Mouse (Mus musculus) limb, embryonic 13.5 days (tissue): Measurements from ENCODE around the gene Dlg1. TPM values are rescaled to one million over a fixed set of nuclear protein-coding genes. Genes with fewer than 3 reads are reported as not detected.
A peak's percentile ranks its signal among the peaks of the same experiment; 100 is the strongest.
"Not testable (repeated sequence)": the region's sequence is repeated elsewhere in the genome, so short reads cannot be mapped to it uniquely, and the experiment has no call there.

Experiments used
- ATAC-seq: fragments of 200-750 bp; cut with Nextera tagmentation; 2 replicates; pipeline ENCODE4 v1.8.0; 2017; ENCODE audit warnings: low read depth, moderate number of reproducible peaks, moderate TSS enrichment; ENCODE audit not compliant: low FRiP score
- H3K27ac ChIP-seq: fragments of 300-500 bp; sonication (generic); 2 replicates; pipeline ENCODE4 v1.5.1; 2015; ENCODE audit warnings: inconsistent platforms, mild to moderate bottlenecking, moderate library complexity
- H3K27me3 ChIP-seq: fragments of 300-500 bp; sonication (generic); 2 replicates; pipeline ENCODE4 v1.6.1; 2015; ENCODE audit warnings: mild to moderate bottlenecking, inconsistent platforms
- H3K36me3 ChIP-seq: fragments of 300-500 bp; sonication (generic); 2 replicates; pipeline ENCODE4 v1.6.1; 2015; ENCODE audit warnings: inconsistent platforms, mild to moderate bottlenecking, moderate library complexity
- H3K4me1 ChIP-seq: fragments of 300-500 bp; sonication (generic); 2 replicates; pipeline ENCODE4 v1.6.1; 2015; ENCODE audit warnings: inconsistent platforms
- H3K4me2 ChIP-seq: fragments of 300-500 bp; sonication (generic); replicated peaks from 2 replicates; pipeline ENCODE4 v1.6.1; 2015; ENCODE audit warnings: inconsistent platforms, mild to moderate bottlenecking, moderate library complexity
- H3K4me3 ChIP-seq: fragments of 300-500 bp; sonication (generic); 2 replicates; pipeline ENCODE4 v1.5.1; 2015; ENCODE audit warnings: moderate library complexity, mild to moderate bottlenecking, inconsistent platforms
- H3K9ac ChIP-seq: fragments of 300-500 bp; sonication (generic); 2 replicates; pipeline ENCODE4 v1.6.1; 2015; ENCODE audit warnings: mild to moderate bottlenecking, inconsistent platforms
- H3K9me3 ChIP-seq: fragments of 300-500 bp; sonication (generic); 2 replicates; pipeline ENCODE4 v1.6.1; 2016; ENCODE audit warnings: inconsistent platforms
- WGBS: fragments of 180-500 bp; shearing (Covaris S2); methylation state at CpG from one replicate; pipeline ENCODE4 v1.1.7; 2015; 5-methylcytosine and 5-hydroxymethylcytosine counted together
- polyA plus RNA-seq: library from polyadenylated mRNA; unstranded; fragments of >200 nt; fragmentation: Nextera tagmentation; extraction: Ambion mirVana; gene quantifications from 2 replicates; pipeline ENCODE4 v1.2.1, GENCODE M21; 2015

The Dlg1 gene
- polyA plus RNA-seq, 1 experiment from 2014 or later: 35.6 TPM

DNA sequence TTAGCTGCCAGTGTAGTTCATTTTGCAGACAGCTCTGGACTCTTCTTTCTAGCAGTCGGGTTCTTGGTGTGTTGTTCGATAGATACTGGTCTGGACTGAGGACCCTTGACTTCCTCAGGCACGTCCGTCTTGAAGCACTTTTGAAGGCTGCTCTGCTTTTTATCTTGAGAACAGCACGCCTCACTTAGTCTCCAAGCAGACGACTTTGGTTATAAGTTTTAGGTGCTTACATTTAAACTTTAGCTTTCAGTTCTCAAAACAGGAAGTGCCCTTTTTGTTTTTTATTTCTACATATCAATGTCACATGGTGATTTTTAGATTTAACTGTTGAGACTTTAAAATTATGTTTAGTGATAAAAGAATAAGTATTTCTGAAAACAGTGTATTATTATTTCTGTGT is 33.1 kb downstream of the Dlg1 start:
- Histone ChIP-seq H3K4me3 (no peak overlapping the region), H3K9ac (no peak overlapping the region), H3K9me3 (no peaks in the 10 kb centered on the region), H3K36me3 (peaks cover 2% of the 10 kb centered on the region; the same call in 1 of the 2 replicates), H3K4me2 (no peak overlapping the region), H3K27me3 (no peaks in the 10 kb centered on the region), H3K27ac (no peak overlapping the region), H3K4me1 (peaks cover 18% of the 10 kb centered on the region)
- WGBS: 51% methylated on average over 6 of the region's 6 CpGs
- ATAC-seq: no peak

DNA sequence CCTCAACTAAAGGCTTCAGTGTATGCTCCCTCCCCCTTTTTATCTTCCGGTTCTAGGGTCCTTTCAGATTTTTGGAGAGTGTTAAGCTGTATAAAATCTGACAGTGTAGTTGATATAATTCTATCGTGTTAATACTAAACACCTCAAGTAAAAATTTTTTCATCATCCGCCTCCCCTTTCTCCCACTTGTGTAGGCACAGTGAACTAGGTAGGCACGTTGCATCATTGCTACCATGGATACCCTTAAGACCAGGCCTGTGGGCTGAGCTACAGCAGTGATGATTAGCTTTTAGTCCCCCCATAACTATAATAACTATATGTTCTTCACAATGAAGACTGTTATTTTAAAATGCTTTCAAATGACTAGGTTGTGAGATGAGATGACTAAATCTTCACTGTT is 34.1 kb downstream of the Dlg1 start:
- Histone ChIP-seq H3K27ac (no peak overlapping the region), H3K36me3 (peaks cover 2% of the 10 kb centered on the region; the same call in 1 of the 2 replicates), H3K9ac (no peak overlapping the region), H3K27me3 (no peaks in the 10 kb centered on the region), H3K4me2 (no peak overlapping the region), H3K4me1 (peaks cover 18% of the 10 kb centered on the region), H3K4me3 (no peak overlapping the region), H3K9me3 (no peaks in the 10 kb centered on the region)
- WGBS: 80% methylated on average over 4 of the region's 4 CpGs
- ATAC-seq: no peak

DNA sequence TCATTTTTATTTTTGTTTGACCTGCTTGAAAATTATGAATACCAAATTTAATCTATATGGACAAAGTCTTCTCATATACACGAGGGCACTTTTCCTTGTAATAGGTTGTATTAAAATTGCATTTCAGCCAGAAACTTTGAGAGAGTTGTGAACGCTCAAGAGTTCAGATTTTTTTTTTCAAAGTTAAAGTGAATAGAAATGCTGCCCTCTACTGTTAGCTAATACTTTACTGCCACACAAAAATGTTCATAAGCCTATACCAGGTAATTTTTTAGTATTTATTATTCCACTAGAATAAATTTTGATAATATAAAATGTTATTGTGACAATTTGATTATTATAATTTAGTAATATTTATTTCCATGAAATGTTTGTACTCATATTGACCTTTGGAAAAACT is 42.0 kb downstream of the Dlg1 start:
- Histone ChIP-seq H3K36me3 (no peaks in the 10 kb centered on the region), H3K4me2 (no peak overlapping the region), H3K4me1 (peaks cover 3% of the 10 kb centered on the region; the same call in 1 of the 2 replicates), H3K27ac (no peak overlapping the region), H3K9ac (no peak overlapping the region), H3K4me3 (no peak overlapping the region), H3K9me3 (no peaks in the 10 kb centered on the region), H3K27me3 (no peaks in the 10 kb centered on the region)
- no peak for ATAC-seq
- 17% methylated on average over 2 of the region's 2 CpGs for WGBS

DNA sequence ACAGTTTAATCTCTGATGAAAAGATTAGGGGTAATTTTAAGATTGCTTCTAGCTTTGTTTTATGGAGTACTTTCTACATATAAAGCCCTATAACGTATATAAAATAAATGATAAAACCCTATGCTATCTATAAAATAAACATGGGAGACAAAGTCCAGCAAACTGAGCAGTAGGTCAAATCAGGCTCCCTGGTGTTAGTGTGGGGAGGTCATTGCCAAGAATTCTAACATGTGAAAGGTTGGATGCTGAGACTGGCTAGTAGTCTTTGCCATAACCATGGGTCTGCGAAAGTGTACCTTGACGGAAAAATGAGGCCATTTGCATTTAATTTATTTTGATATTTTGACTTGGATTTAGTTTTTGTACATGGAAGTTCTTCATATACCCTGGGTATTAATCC is 42.7 kb downstream of the Dlg1 start:
- no peak overlapping the region for H3K4me3 ChIP-seq
- WGBS: 85% methylated on average over 3 of the region's 3 CpGs
- no peak overlapping the region for H3K9ac ChIP-seq
- no peaks in the 10 kb centered on the region for H3K9me3 ChIP-seq
- H3K4me1 ChIP-seq: peaks cover 3% of the 10 kb centered on the region; the same call in 1 of the 2 replicates
- no peaks in the 10 kb centered on the region for H3K27me3 ChIP-seq
- ATAC-seq: no peak
- H3K27ac ChIP-seq: no peak overlapping the region
- H3K4me2 ChIP-seq: no peak overlapping the region
- H3K36me3 ChIP-seq: no peaks in the 10 kb centered on the region

DNA sequence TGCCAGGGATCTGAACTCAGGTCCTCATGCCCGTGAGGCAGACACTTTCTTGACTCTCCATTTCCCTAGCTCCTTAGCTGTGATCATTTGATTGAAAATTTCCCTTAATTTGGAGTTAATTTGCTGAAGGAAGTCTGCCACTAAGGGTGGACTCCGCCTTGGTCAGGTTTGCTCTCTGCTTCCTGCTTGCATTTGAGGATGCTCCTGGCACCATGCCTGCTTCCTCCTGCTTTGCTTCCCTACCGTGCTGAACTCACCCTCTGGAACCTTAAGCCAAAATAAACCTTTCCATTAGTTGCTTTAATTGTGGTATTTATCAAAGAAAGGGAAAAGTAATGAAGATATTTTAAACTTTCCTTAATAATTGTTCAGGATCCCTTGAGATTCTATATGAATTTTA is 44.1 kb downstream of the Dlg1 start:
- Histone ChIP-seq H3K4me3 (no peak overlapping the region), H3K4me1 (peaks cover 3% of the 10 kb centered on the region; the same call in 1 of the 2 replicates), H3K9ac (no peak overlapping the region), H3K27ac (no peak overlapping the region), H3K27me3 (no peaks in the 10 kb centered on the region), H3K4me2 (no peak overlapping the region), H3K36me3 (no peaks in the 10 kb centered on the region), H3K9me3 (no peaks in the 10 kb centered on the region)
- WGBS: 79% methylated on average over 3 of the region's 3 CpGs
- ATAC-seq: no peak

DNA sequence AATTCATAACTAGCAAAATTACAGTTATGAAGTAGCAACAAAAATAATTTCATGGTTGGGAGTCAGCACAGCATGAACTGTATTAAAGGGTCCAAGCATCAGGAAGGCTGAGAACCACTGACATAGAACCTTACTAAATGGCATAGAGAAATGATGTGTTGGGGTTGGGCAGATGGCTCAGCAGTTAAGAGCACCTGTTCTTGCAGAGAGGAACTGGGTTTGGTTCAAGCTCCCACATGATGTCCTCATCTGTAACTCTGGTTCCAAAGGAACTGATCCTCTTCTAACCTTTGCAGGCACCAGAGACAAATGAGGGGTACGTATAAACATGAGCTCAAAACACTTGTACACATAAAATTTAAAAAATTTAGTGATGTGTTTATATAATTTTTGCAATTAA is 59.7 kb downstream of the Dlg1 start:
- Histone ChIP-seq H3K9me3 (peaks cover 5% of the 10 kb centered on the region; the same call in 1 of the 2 replicates), H3K27me3 (no peaks in the 10 kb centered on the region)

DNA sequence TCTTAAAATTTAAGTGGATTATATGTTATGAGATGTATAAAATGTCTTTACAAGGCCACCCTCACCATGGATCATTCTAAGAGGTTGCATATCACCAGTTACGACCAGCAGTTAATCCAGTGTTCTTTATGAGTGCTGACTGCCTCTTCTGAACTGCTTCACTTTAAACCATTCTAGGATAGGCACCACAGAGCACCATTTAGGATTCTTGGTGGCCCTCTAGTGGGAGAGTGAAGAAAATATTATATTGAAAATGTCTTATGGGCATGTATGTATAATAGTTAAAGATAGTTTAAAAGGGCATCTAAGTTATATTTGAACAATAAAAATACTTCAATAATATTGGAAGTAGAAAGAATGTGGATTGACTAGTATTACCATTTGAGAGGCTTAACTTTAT is 60.9 kb downstream of the Dlg1 start:
- H3K27me3 ChIP-seq: no peaks in the 10 kb centered on the region
- H3K9me3 ChIP-seq: no peaks in the 10 kb centered on the region
- H3K27ac ChIP-seq: no peak overlapping the region
- WGBS: 5% methylated on average over 1 of the region's 1 CpGs
- no peaks in the 10 kb centered on the region for H3K4me1 ChIP-seq
- H3K9ac ChIP-seq: no peak overlapping the region
- no peak overlapping the region for H3K4me2 ChIP-seq
- ATAC-seq: peak; percentile 54
- no peaks in the 10 kb centered on the region; the same call in 1 of the 2 replicates for H3K36me3 ChIP-seq
- no peak overlapping the region for H3K4me3 ChIP-seq

More for the DNA sequence above, 59.7 kb downstream of the Dlg1 start:
- no peak overlapping the region for H3K27ac ChIP-seq
- H3K4me2 ChIP-seq: no peak overlapping the region
- H3K4me1 ChIP-seq: no peaks in the 10 kb centered on the region
- WGBS: 93% methylated on average over 1 of the region's 1 CpGs
- H3K9ac ChIP-seq: no peak overlapping the region
- no peak overlapping the region for H3K4me3 ChIP-seq
- no peak for ATAC-seq
- H3K36me3 ChIP-seq: no peaks in the 10 kb centered on the region; the same call in 1 of the 2 replicates

DNA sequence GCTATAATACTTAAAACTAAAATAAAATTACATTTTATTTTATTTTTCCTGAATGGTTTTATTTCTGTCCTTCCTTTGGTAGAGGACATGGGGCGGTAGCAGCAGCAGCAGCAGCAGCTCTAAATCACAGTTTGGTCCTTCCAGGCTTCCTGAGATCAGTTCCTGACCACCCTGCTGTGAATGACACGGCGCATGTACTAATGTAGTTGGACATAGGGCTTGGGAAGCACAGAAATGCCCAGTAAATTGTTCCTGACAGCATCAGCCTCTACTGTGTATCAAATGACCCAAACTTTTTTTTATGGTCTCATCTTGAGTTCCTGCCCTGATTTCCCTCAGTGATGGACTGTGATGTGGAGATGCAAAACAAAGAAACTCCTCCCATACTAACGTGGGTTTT is 61.6 kb downstream of the Dlg1 start:
- Histone ChIP-seq H3K4me2 (no peak overlapping the region), H3K27me3 (no peaks in the 10 kb centered on the region), H3K27ac (no peak overlapping the region), H3K9me3 (no peaks in the 10 kb centered on the region), H3K4me1 (no peaks in the 10 kb centered on the region), H3K4me3 (no peak overlapping the region), H3K9ac (no peak overlapping the region), H3K36me3 (no peaks in the 10 kb centered on the region; the same call in 1 of the 2 replicates)
- ATAC-seq: no peak
- 84% methylated on average over 4 of the region's 4 CpGs for WGBS

DNA sequence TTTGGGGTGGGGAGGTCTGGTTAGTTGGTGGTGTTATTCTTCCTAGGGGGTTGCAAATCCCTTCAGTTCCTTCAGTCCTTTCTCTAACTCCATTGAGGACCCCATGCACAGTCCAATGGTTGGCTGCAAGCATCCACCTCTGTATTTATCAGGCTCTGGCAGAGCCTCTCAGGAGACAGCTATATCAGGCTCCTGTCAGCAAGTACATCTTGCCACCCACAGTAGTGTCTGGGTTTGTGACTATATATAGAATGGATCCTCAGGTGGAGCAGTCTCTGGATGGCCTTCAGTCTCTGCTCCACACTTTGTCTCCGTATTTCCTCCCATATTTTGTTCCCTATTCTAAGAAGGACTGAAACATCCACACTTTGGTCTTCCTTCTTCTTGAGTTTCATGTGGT is 67.7 kb downstream of the Dlg1 start:
- ATAC-seq, H3K27ac ChIP-seq, H3K4me2 ChIP-seq, H3K27me3 ChIP-seq, H3K9ac ChIP-seq, H3K9me3 ChIP-seq, H3K36me3 ChIP-seq, H3K4me3 ChIP-seq, H3K4me1 ChIP-seq: not testable (repeated sequence)
- 93% methylated on average over 1 of the region's 1 CpGs for WGBS

DNA sequence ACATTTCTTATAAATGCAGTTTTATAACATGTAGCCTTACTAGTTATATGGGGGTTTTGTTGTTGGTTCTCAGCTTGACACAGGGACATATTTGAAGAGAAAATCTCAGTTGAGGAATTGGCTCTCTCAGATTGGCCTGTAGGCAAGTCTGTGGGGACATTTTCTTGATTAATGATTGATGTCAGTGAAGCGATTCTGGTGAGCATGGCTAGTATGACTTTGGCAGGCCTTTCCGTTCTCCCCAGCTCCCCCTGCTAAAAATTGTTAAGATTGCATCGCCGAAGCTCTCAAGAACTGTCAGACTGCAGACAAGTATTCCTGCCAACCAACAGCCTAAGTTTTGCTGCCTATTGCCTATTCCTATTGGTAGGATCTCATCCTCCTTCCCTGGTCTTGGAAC is 73.8 kb downstream of the Dlg1 start:
- H3K4me2 ChIP-seq: no peak overlapping the region
- H3K36me3 ChIP-seq: 0 out of 2 replicates have a peak, but pooled peaks cover 4% of the 10 kb centered on the region
- peaks cover 4% of the 10 kb centered on the region; the same call in 1 of the 2 replicates for H3K4me1 ChIP-seq
- no peak for ATAC-seq
- no peaks in the 10 kb centered on the region for H3K9me3 ChIP-seq
- no peak overlapping the region for H3K9ac ChIP-seq
- 94% methylated on average over 4 of the region's 4 CpGs for WGBS
- H3K27ac ChIP-seq: no peak overlapping the region
- no peak overlapping the region for H3K4me3 ChIP-seq
- H3K27me3 ChIP-seq: no peaks in the 10 kb centered on the region

DNA sequence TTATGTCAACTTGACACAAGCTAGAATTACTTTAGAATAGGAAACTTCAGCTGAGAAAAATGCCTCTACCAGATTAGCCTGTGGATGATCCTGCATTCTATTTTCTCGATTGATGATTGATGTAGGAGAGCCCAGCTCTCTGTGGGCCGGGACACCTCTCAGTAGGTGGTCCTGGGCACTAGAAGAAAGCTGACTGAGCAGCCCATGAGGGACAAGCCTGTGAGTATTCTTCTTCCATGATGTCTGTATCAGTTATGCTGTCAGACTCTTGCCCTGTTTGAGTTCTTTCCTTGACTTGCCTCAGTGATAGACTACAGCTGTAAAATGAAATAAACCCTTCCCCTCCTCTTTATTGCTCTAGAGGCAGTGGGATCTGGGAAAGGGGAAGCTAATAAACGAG is 74.5 kb downstream of the Dlg1 start:
- H3K4me1 ChIP-seq: peaks cover 4% of the 10 kb centered on the region; the same call in 1 of the 2 replicates
- no peaks in the 10 kb centered on the region for H3K9me3 ChIP-seq
- no peaks in the 10 kb centered on the region for H3K27me3 ChIP-seq
- WGBS: 60% methylated on average over 3 of the region's 3 CpGs
- no peak for ATAC-seq
- H3K36me3 ChIP-seq: 0 out of 2 replicates have a peak, but pooled peaks cover 4% of the 10 kb centered on the region
- no peak overlapping the region for H3K9ac ChIP-seq
- no peak overlapping the region for H3K4me2 ChIP-seq
- H3K4me3 ChIP-seq: no peak overlapping the region
- no peak overlapping the region for H3K27ac ChIP-seq

DNA sequence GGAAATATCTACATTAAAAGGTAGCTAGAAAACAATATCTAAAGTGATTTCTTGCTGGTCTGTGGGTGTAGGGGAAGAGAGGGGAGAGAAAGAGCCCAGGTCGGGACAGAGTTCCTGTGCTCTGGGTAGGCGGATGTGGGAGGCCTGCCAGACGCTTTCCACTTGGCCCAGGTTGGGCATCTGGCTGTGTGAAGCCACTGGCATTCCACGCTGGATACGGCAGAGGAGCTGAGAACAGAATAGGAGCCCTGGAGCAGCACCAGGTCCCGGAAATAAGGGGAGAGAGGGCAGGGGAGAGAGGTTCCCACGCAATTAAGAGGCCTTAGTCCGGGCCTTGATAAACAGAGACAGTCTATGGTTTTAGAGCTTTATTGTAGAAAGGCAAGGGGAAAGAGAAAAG is 77.0 kb downstream of the Dlg1 start:
- Histone ChIP-seq H3K9me3 (0 out of 2 replicates have a peak, but pooled peaks cover 4% of the 10 kb centered on the region), H3K4me1 (peaks cover 4% of the 10 kb centered on the region; the same call in 1 of the 2 replicates), H3K36me3 (peaks cover 13% of the 10 kb centered on the region), H3K27ac (no peak overlapping the region), H3K9ac (no peak overlapping the region), H3K27me3 (no peaks in the 10 kb centered on the region), H3K4me3 (no peak overlapping the region), H3K4me2 (no peak overlapping the region)
- WGBS: 55% methylated on average over 8 of the region's 8 CpGs
- no peak for ATAC-seq

DNA sequence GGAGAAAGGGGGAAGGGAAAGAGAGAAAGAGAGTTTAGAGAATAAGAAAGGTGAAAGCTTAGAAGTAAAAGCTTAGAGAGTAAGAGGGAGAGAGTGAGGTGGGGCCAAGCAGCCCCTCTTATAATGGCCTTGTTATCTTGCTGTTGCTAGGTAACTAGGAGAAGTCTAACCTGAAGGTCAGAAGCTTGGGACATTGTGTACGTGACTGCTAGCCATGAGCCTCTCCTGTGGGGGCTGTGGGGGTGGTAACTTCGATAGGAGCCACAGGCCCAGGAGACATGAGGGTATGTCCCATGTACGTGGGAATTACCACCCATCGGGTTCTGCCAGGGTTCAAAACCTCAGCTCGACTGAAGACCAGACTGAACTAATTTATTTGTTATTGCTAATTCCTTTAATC is 77.5 kb downstream of the Dlg1 start:
- peaks cover 16% of the 10 kb centered on the region for H3K36me3 ChIP-seq
- H3K9me3 ChIP-seq: 0 out of 2 replicates have a peak, but pooled peaks cover 4% of the 10 kb centered on the region
- no peak overlapping the region for H3K27ac ChIP-seq
- no peak for ATAC-seq
- peaks cover 4% of the 10 kb centered on the region; the same call in 1 of the 2 replicates for H3K4me1 ChIP-seq
- H3K27me3 ChIP-seq: no peaks in the 10 kb centered on the region
- 63% methylated on average over 5 of the region's 5 CpGs for WGBS
- no peak overlapping the region for H3K4me2 ChIP-seq
- H3K4me3 ChIP-seq: no peak overlapping the region
- no peak overlapping the region for H3K9ac ChIP-seq
